ENCODE assay signal across 28 mouse cellular contexts in the genomic region with DNA sequence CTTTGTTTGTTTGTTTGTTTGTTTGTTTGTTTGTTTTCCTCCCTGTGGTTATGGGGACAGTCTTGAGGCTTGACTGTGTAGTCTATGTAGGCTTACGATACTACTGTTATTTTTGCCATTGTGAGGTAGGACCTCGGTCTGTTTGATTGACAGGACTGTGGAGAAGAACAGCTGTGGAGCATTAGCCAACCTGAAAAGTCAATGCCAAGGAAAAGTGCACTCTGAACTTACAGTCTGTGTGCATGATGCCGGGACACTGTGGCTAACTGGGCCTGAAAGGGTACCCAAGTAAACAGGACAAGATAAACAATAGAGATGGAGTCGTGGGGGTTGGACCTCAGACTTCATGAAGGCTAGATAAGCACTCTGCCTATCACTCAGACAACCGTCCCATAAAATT.
A peak's percentile ranks its signal among the peaks of the same experiment; 100 is the strongest.
DNase-seq lines count a peak whose midpoint lies in the region; ATAC-seq and TF ChIP-seq lines count a peak whose summit lies in the region.
"Had no signal": no experiment of that assay in that cellular context is flagged by ENCODE, and none has a peak within 500 bp of the region (broad histone marks: within the 10 kb centered on the region; RNA-seq: fewer than 3 reads in every experiment).

No protein-coding gene starts in this region.

- no peak overlapping the region for H3K4me2 ChIP-seq in embryonic facial prominence, embryonic 11.5 days (ENCODE audit: low read depth, low read length)
- peak overlapping the region; percentile 27 for H3K4me2 ChIP-seq in myocyte (ENCODE audit: low read depth)
- H3K4me2 ChIP-seq in midbrain, postnatal 0 days (ENCODE audit: low read depth, low read length, poor library complexity, severe bottlenecking): no peak overlapping the region
- H3K4me2 ChIP-seq: hindbrain, embryonic 15.5 days; limb, embryonic 12.5 days; midbrain, embryonic 12.5 days had no signal

- peak; percentile 22 for DNase-seq in heart, adult 11 months
- no peak for DNase-seq in heart, postnatal 36 days
- DNase-seq in liver, adult 2 months (ENCODE audit: extremely low read depth, low read depth, low spot score): peak; percentile 85
- DNase-seq in liver: no peak
- DNase-seq in embryonic facial prominence, embryonic 11.5 days (ENCODE audit: low spot score): peak; percentile 58
- no peak for DNase-seq in thymus, postnatal 0 days (ENCODE audit: low spot score)
- no peak for DNase-seq in midbrain, postnatal 0 days (ENCODE audit: low spot score)
- DNase-seq: adrenal gland, postnatal 14 days; cerebellum, adult 11 months; cerebellum, adult 9-10 months; cerebellum, postnatal 36 days; gastrocnemius, postnatal 14 days; kidney, adult 2 months; kidney, postnatal 14 days; lung, postnatal 36 days; retina, postnatal 1 day; right cerebral cortex, postnatal 14 days; thymus, adult 18-20 months; thymus, postnatal 4 days had no signal

- no peak overlapping the region for H3ac ChIP-seq in myocyte (ENCODE audit: control insufficient read depth, insufficient read length)

- no peak for TF ChIP-seq POLR2A in liver, adult 2 months (IDR thresholded peaks at IDR 0.05; ENCODE audit: extremely low read depth, insufficient read depth, low read length)
- TF ChIP-seq POLR2A in myocyte (IDR thresholded peaks at IDR 0.05; ENCODE audit: insufficient read length, low read depth): no peak

- no peaks in the 10 kb centered on the region for H3K4me1 ChIP-seq in liver, adult 2 months (ENCODE audit: control insufficient read depth, insufficient read depth, low read length)
- peaks cover 3% of the 10 kb centered on the region; the same call in 1 of the 2 replicates for H3K4me1 ChIP-seq in embryonic facial prominence, embryonic 11.5 days (ENCODE audit: control insufficient read depth, insufficient read depth, low read length)
- H3K4me1 ChIP-seq in midbrain, postnatal 0 days (ENCODE audit: insufficient read depth, low read length): peaks cover 3% of the 10 kb centered on the region; the same call in 1 of the 2 replicates

- H3K36me3 ChIP-seq in liver, adult 2 months (ENCODE audit: control insufficient read depth, insufficient read depth, low read length): peaks cover 7% of the 10 kb centered on the region; the same call in 1 of the 2 replicates
- H3K36me3 ChIP-seq in embryonic facial prominence, embryonic 11.5 days (replicated peaks; ENCODE audit: control insufficient read depth, insufficient read depth, low read depth, low read length): no peaks in the 10 kb centered on the region
- no peaks in the 10 kb centered on the region for H3K36me3 ChIP-seq in myocyte (ENCODE audit: control insufficient read depth, insufficient read depth)
- H3K36me3 ChIP-seq in midbrain, postnatal 0 days (ENCODE audit: insufficient read depth, low read length): 0 out of 2 replicates have a peak, but pooled peaks cover 6% of the 10 kb centered on the region

- peak; percentile 39 for ATAC-seq in embryonic facial prominence, embryonic 11.5 days (replicated peaks; ENCODE audit: insufficient number of reproducible peaks, low FRiP score, low TSS enrichment, low read depth)
- no peak for ATAC-seq in midbrain, postnatal 0 days (ENCODE audit: low FRiP score)
- ATAC-seq: forebrain, embryonic 14.5 days; inflammation-experienced regulatory T-cells, adult 6 months had no signal

- H3K79me2 ChIP-seq in liver, adult 2 months (ENCODE audit: control insufficient read depth, insufficient read depth, low read length): peaks cover 3% of the 10 kb centered on the region; the same call in 1 of the 2 replicates
- H3K79me2 ChIP-seq in myocyte (ENCODE audit: control insufficient read depth, insufficient read depth): peaks cover 17% of the 10 kb centered on the region

- H3K9ac ChIP-seq in liver, adult 2 months (ENCODE audit: low read depth, low read length): no peak overlapping the region
- no peak overlapping the region for H3K9ac ChIP-seq in embryonic facial prominence, embryonic 11.5 days (replicated peaks; ENCODE audit: low read length)
- no peak overlapping the region for H3K9ac ChIP-seq in midbrain, postnatal 0 days (replicated peaks; ENCODE audit: low read length, poor library complexity, severe bottlenecking)
- H3K9ac ChIP-seq: hindbrain, embryonic 15.5 days; limb, embryonic 12.5 days; liver, embryonic 14.5 days; midbrain, embryonic 12.5 days had no signal

- no peaks in the 10 kb centered on the region for H3K27me3 ChIP-seq in liver, adult 2 months (ENCODE audit: control insufficient read depth, insufficient read depth, low read length)
- no peaks in the 10 kb centered on the region for H3K27me3 ChIP-seq in embryonic facial prominence, embryonic 11.5 days (ENCODE audit: control insufficient read depth, insufficient read depth, low read length)
- H3K27me3 ChIP-seq in myocyte (ENCODE audit: control insufficient read depth, insufficient read depth, insufficient read length): no peaks in the 10 kb centered on the region
- H3K27me3 ChIP-seq in midbrain, postnatal 0 days (ENCODE audit: insufficient read depth, low read length): no peaks in the 10 kb centered on the region
- H3K27me3 ChIP-seq: hindbrain, embryonic 15.5 days; limb, embryonic 12.5 days; midbrain, embryonic 12.5 days had no signal

- intact Hi-C loops in heart, postnatal 36 days (cut with DNase I): no loop called here

- 18% methylated on average over 5 of the region's 5 CpGs for WGBS in liver, adult 2 months
- WGBS in embryonic facial prominence, embryonic 11.5 days: 36% methylated on average over 5 of the region's 5 CpGs
- WGBS in midbrain, postnatal 0 days: 68% methylated on average over 5 of the region's 5 CpGs

- no peak for TF ChIP-seq CTCF in liver, adult 2 months (IDR thresholded peaks at IDR 0.05; ENCODE audit: low read depth, low read length)
- no peak for TF ChIP-seq CTCF in midbrain, postnatal 0 days (IDR thresholded peaks at IDR 0.05)

- H3K27ac ChIP-seq in liver, adult 2 months (replicated peaks; ENCODE audit: insufficient read depth, low read depth, low read length): no peak overlapping the region
- H3K27ac ChIP-seq in embryonic facial prominence, embryonic 11.5 days (replicated peaks; ENCODE audit: low read depth, low read length): no peak overlapping the region
- no peak overlapping the region for H3K27ac ChIP-seq in midbrain, postnatal 0 days (ENCODE audit: low read depth, low read length)
- H3K27ac ChIP-seq: heart, embryonic 10.5 days; hindbrain, embryonic 15.5 days; limb, embryonic 12.5 days; liver, embryonic 14.5 days; midbrain, embryonic 12.5 days; stomach, postnatal 0 days had no signal

- H3K4me3 ChIP-seq in liver, adult 2 months (ENCODE audit: insufficient read depth, low read depth, low read length): no peak overlapping the region
- H3K4me3 ChIP-seq in embryonic facial prominence, embryonic 11.5 days (ENCODE audit: low read depth, low read length): no peak overlapping the region
- no peak overlapping the region for H3K4me3 ChIP-seq in myocyte
- no peak overlapping the region for H3K4me3 ChIP-seq in midbrain, postnatal 0 days (ENCODE audit: low read depth, low read length)
- H3K4me3 ChIP-seq: heart, embryonic 10.5 days; hindbrain, embryonic 15.5 days; limb, embryonic 12.5 days; midbrain, embryonic 12.5 days had no signal

- no peaks in the 10 kb centered on the region for H3K9me3 ChIP-seq in embryonic facial prominence, embryonic 11.5 days (replicated peaks; ENCODE audit: control insufficient read depth, low read length)
- H3K9me3 ChIP-seq in midbrain, postnatal 0 days (ENCODE audit: low read length): no peaks in the 10 kb centered on the region
- H3K9me3 ChIP-seq: heart, embryonic 10.5 days; hindbrain, embryonic 15.5 days; limb, embryonic 12.5 days; midbrain, embryonic 12.5 days had no signal

TF ChIP-seq in myocyte, 11 proteins besides CTCF, POLR2A, EP300 and RAD21:
- TF ChIP-seq REST (IDR thresholded peaks at IDR 0.05; ENCODE audit: insufficient read depth, insufficient read length) (no peak), MYOG (IDR thresholded peaks at IDR 0.05; ENCODE audit: control insufficient read depth in 1 of 3, insufficient read depth in 1 of 3, insufficient read length in 2 of 3, low read depth in 2 of 3) (peak in 1 of 3 experiments; percentile 47), POLR2AphosphoS2 (IDR thresholded peaks at IDR 0.05; ENCODE audit: insufficient read length, low read depth) (no peak), TCF12 (IDR thresholded peaks at IDR 0.05; ENCODE audit: insufficient read depth, poor library complexity, severe bottlenecking) (peak; percentile 75), MYOD1 (IDR thresholded peaks at IDR 0.05; ENCODE audit: control insufficient read depth in 1 of 3, insufficient read length in 2 of 3, low read depth in 2 of 3) (peak; percentile 96 to 98 (median 97)), TCF3 (IDR thresholded peaks at IDR 0.05; ENCODE audit: insufficient read length, low read depth) (no peak)
TF ChIP-seq in myocyte: peak in this region for 3.

Comparison
In these comparisons a context has a peak if more than half of its experiments do, and no peak if none do; other contexts are left out.
1. DNase-seq: peak in heart, adult 11 months (single experiment), liver, adult 2 months (single experiment) and embryonic facial prominence, embryonic 11.5 days (single experiment); none in heart, postnatal 36 days (0 of 2), liver (single experiment), thymus, postnatal 0 days (single experiment) and midbrain, postnatal 0 days (single experiment).